Mouse (Mus musculus) MEL (cell line): Measurements from ENCODE around the gene Rtn2.

Source experiments
- CTCF ChIP-seq, 3 experiments: IDR thresholded peaks in 2 of 3; conservative IDR thresholded peaks in 1 of 3; 2 replicates each; pipeline ENCODE4 v1.5.1; 2011 to 2012; ENCODE audit warnings: low read length in 3 of 3, low read depth in 2 of 3, mild to moderate bottlenecking in 2 of 3, improper control_type of control experiment in 1 of 3, inconsistent platforms in 1 of 3, mixed read lengths in 1 of 3, moderate library complexity in 1 of 3; ENCODE audit not compliant: control insufficient read depth in 1 of 3, insufficient read depth in 1 of 3, poor library complexity in 1 of 3, severe bottlenecking in 1 of 3
- HCFC1 ChIP-seq: IDR thresholded peaks from 2 replicates; pipeline ENCODE4 v1.6.1; 2012; ENCODE audit warnings: low read depth, mild to moderate bottlenecking, inconsistent platforms, low read length, improper control_type of control experiment, moderate library complexity
- MAX ChIP-seq: IDR thresholded peaks from 2 replicates; pipeline ENCODE4 v1.6.1; 2011; ENCODE audit warnings: low read length, improper control_type of control experiment
- MEF2A ChIP-seq: IDR thresholded peaks from 2 replicates; pipeline ENCODE4 v1.6.1; 2014; ENCODE audit warnings: low read depth, mild to moderate bottlenecking, inconsistent platforms, low read length, improper control_type of control experiment; ENCODE audit not compliant: poor library complexity, insufficient replicate concordance, severe bottlenecking; ENCODE audit errors: extremely low read depth

DNA sequence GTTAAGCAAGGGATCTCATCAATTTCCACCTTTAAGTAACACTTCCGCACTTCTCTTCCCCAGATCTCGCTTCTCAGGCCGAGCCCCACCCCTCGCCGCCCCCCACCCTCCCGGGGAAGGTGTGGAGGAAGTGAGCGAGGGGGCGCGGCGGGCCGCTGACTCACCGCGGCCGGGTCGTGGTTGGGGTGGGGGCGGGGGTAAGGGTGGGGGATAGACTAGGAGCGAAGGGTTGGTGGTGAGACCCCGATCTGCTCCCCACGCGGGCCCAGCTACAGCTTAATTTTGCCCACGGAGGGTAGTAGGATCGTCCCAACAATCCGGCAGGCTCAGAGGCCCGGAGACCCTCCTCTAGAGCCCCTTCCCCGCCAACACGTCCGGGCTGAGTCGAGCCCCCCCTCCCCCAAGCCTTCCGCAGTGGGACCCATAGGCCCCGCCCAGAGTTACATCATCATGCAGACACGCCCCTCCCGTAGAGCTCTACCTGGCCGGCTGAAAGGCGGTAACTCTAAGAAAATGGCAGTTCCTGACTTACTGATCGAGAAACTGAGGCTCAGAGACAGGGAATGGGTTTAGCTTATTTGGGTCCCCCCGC is 10.2 kb upstream of the Rtn2 start:
- TF ChIP-seq CTCF (IDR thresholded peaks at IDR 0.05 in 2 of 3, conservative IDR thresholded peaks at IDR 0.05 in 1 of 3; ENCODE audit: control insufficient read depth in 1 of 3, insufficient read depth in 1 of 3, low read depth in 2 of 3, low read length in 3 of 3, poor library complexity in 1 of 3, severe bottlenecking in 1 of 3) (no peak), HCFC1 (peak; percentile 53; the same call in 1 of the 2 replicates), MEF2A (no peak), MAX (no peak; the same call in 1 of the 2 replicates)
